Mouse (Mus musculus) midbrain, embryonic 10.5 days (tissue): ENCODE data around the gene Tmem245. TPM values are rescaled to one million over a fixed set of nuclear protein-coding genes. Genes with fewer than 3 reads are reported as not detected.

Experiments used
- DNase-seq: peaks from one replicate; pipeline ENCODE4 v3.0.0-alpha.2; 2017; ENCODE audit warnings: low spot score
- H3K27ac ChIP-seq: fragments of 300-500 bp; sonication (generic); replicated peaks from 2 replicates; pipeline ENCODE4 v1.5.1; 2016; ENCODE audit warnings: mild to moderate bottlenecking
- H3K27me3 ChIP-seq: fragments of 300-500 bp; sonication (generic); 2 replicates; pipeline ENCODE4 v1.6.1; 2016; ENCODE audit warnings: low read depth, mild to moderate bottlenecking; ENCODE audit not compliant: poor library complexity, severe bottlenecking
- H3K36me3 ChIP-seq: fragments of 300-500 bp; sonication (generic); 2 replicates; pipeline ENCODE4 v1.6.1; 2016; ENCODE audit warnings: mild to moderate bottlenecking, moderate library complexity
- H3K4me1 ChIP-seq: fragments of 300-500 bp; sonication (generic); 2 replicates; pipeline ENCODE4 v1.6.1; 2016
- H3K4me3 ChIP-seq: fragments of 300-500 bp; sonication (generic); 2 replicates; pipeline ENCODE4 v1.5.1; 2016; ENCODE audit warnings: mild to moderate bottlenecking, moderate library complexity
- H3K9me3 ChIP-seq: fragments of 300-500 bp; sonication (generic); replicated peaks from 2 replicates; pipeline ENCODE4 v1.6.1; 2016; ENCODE audit warnings: mild to moderate bottlenecking
- WGBS: fragments of 180-500 bp; shearing (Covaris S2); methylation state at CpG from one replicate; pipeline ENCODE4 v1.1.7; 2016; 5-methylcytosine and 5-hydroxymethylcytosine counted together
- polyA plus RNA-seq: library from polyadenylated mRNA; unstranded; fragments of >200 nt; fragmentation: Nextera tagmentation; extraction: Ambion mirVana; gene quantifications from 2 replicates; pipeline ENCODE4 v1.2.1, GENCODE M21; 2016

Gene Tmem245
- polyA plus RNA-seq, 1 experiment from 2014 or later: 12.9 TPM

GRCm38 (mm10) chr4:56915732-56916325, 31.4 kb downstream of the Tmem245 start:
- WGBS: 94% methylated on average over 15 of the region's 15 CpGs
- Histone ChIP-seq H3K4me3 (no peak overlapping the region), H3K4me1 (no peaks in the 10 kb centered on the region), H3K36me3 (peaks cover 75% of the 10 kb centered on the region), H3K27me3 (no peaks in the 10 kb centered on the region), H3K9me3 (no peaks in the 10 kb centered on the region), H3K27ac (no peak overlapping the region)
- DNase-seq: no peak

- H3K27me3 ChIP-seq: no peaks in the 10 kb centered on the region
- H3K27ac ChIP-seq: no peak overlapping the region
- WGBS: 83% methylated on average over 1 of the region's 1 CpGs
- peaks cover 77% of the 10 kb centered on the region for H3K36me3 ChIP-seq
- H3K9me3 ChIP-seq: no peaks in the 10 kb centered on the region
- DNase-seq: no peak
- H3K4me3 ChIP-seq: no peak overlapping the region
- no peaks in the 10 kb centered on the region for H3K4me1 ChIP-seq
Measured at GRCm38 (mm10) chr4:56914761-56915160, 32.5 kb downstream of the Tmem245 start.

GRCm38 (mm10) chr4:56914338-56914737, 32.9 kb downstream of the Tmem245 start:
- Histone ChIP-seq H3K36me3 (peaks cover 79% of the 10 kb centered on the region), H3K9me3 (no peaks in the 10 kb centered on the region), H3K27ac (no peak overlapping the region), H3K27me3 (no peaks in the 10 kb centered on the region), H3K4me1 (no peaks in the 10 kb centered on the region), H3K4me3 (no peak overlapping the region)
- WGBS: 94% methylated on average over 6 of the region's 6 CpGs
- DNase-seq: no peak

GRCm38 (mm10) chr4:56912382-56913001, 34.7 kb downstream of the Tmem245 start:
- 87% methylated on average over 7 of the region's 7 CpGs for WGBS
- Histone ChIP-seq H3K36me3 (peaks cover 90% of the 10 kb centered on the region), H3K27ac (no peak overlapping the region), H3K9me3 (no peaks in the 10 kb centered on the region), H3K4me1 (no peaks in the 10 kb centered on the region), H3K4me3 (no peak overlapping the region), H3K27me3 (no peaks in the 10 kb centered on the region)
- DNase-seq: no peak

GRCm38 (mm10) chr4:56909568-56909967, 37.7 kb downstream of the Tmem245 start:
- no peak overlapping the region for H3K27ac ChIP-seq
- no peak for DNase-seq
- 86% methylated on average over 3 of the region's 3 CpGs for WGBS
- no peaks in the 10 kb centered on the region for H3K27me3 ChIP-seq
- no peak overlapping the region for H3K4me3 ChIP-seq
- no peaks in the 10 kb centered on the region for H3K4me1 ChIP-seq
- H3K36me3 ChIP-seq: peaks cover 90% of the 10 kb centered on the region
- H3K9me3 ChIP-seq: no peaks in the 10 kb centered on the region

GRCm38 (mm10) chr4:56907671-56908070, 39.6 kb downstream of the Tmem245 start:
- WGBS: 95% methylated on average over 5 of the region's 5 CpGs
- Histone ChIP-seq H3K4me3 (no peak overlapping the region), H3K4me1 (no peaks in the 10 kb centered on the region), H3K9me3 (no peaks in the 10 kb centered on the region), H3K36me3 (peaks cover 94% of the 10 kb centered on the region), H3K27me3 (no peaks in the 10 kb centered on the region), H3K27ac (no peak overlapping the region)
- no peak for DNase-seq

- Histone ChIP-seq H3K4me1 (no peaks in the 10 kb centered on the region), H3K36me3 (peaks cover 94% of the 10 kb centered on the region), H3K9me3 (no peaks in the 10 kb centered on the region), H3K27ac (no peak overlapping the region), H3K4me3 (no peak overlapping the region), H3K27me3 (no peaks in the 10 kb centered on the region)
- no peak for DNase-seq
- WGBS: 88% methylated on average over 3 of the region's 3 CpGs
Measured at GRCm38 (mm10) chr4:56906926-56907325, 40.3 kb downstream of the Tmem245 start.

- peaks cover 94% of the 10 kb centered on the region for H3K36me3 ChIP-seq
- no peaks in the 10 kb centered on the region for H3K9me3 ChIP-seq
- 95% methylated on average over 5 of the region's 5 CpGs for WGBS
Measured at GRCm38 (mm10) chr4:56905507-56905906, 41.7 kb downstream of the Tmem245 start.

GRCm38 (mm10) chr4:56901671-56902070, 45.6 kb downstream of the Tmem245 start:
- no peak overlapping the region for H3K27ac ChIP-seq
- 89% methylated on average over 2 of the region's 2 CpGs for whole genome bisulfite sequencing
- no peak overlapping the region for H3K4me3 ChIP-seq
- DNase-seq: no peak
- H3K27me3 ChIP-seq: no peaks in the 10 kb centered on the region
- H3K4me1 ChIP-seq: 0 out of 2 replicates have a peak, but pooled peaks cover 2% of the 10 kb centered on the region
- H3K36me3 ChIP-seq: peaks cover 96% of the 10 kb centered on the region
- no peaks in the 10 kb centered on the region for H3K9me3 ChIP-seq

More at GRCm38 (mm10) chr4:56905507-56905906, 41.7 kb downstream of the Tmem245 start:
- Histone ChIP-seq H3K4me1 (0 out of 2 replicates have a peak, but pooled peaks cover 2% of the 10 kb centered on the region), H3K27me3 (no peaks in the 10 kb centered on the region), H3K4me3 (no peak overlapping the region), H3K27ac (no peak overlapping the region)
- no peak for DNase-seq

GRCm38 (mm10) chr4:56899216-56899615, 48.0 kb downstream of the Tmem245 start:
- H3K36me3 ChIP-seq: peaks cover 90% of the 10 kb centered on the region
- H3K27me3 ChIP-seq: no peaks in the 10 kb centered on the region
- H3K4me1 ChIP-seq: 0 out of 2 replicates have a peak, but pooled peaks cover 2% of the 10 kb centered on the region
- H3K27ac ChIP-seq: no peak overlapping the region
- DNase-seq: no peak
- WGBS: 90% methylated on average over 8 of the region's 8 CpGs
- H3K9me3 ChIP-seq: no peaks in the 10 kb centered on the region
- H3K4me3 ChIP-seq: no peak overlapping the region

- Histone ChIP-seq H3K27ac (no peak overlapping the region), H3K27me3 (no peaks in the 10 kb centered on the region), H3K36me3 (peaks cover 79% of the 10 kb centered on the region), H3K4me1 (0 out of 2 replicates have a peak, but pooled peaks cover 2% of the 10 kb centered on the region), H3K9me3 (no peaks in the 10 kb centered on the region), H3K4me3 (no peak overlapping the region)
- WGBS: 89% methylated on average over 3 of the region's 3 CpGs
- DNase-seq: no peak
Measured at GRCm38 (mm10) chr4:56897511-56897910, 49.7 kb downstream of the Tmem245 start.

GRCm38 (mm10) chr4:56894196-56894595, 53.0 kb downstream of the Tmem245 start:
- peaks cover 66% of the 10 kb centered on the region for H3K36me3 ChIP-seq
- H3K4me1 ChIP-seq: no peaks in the 10 kb centered on the region
- no peak overlapping the region for H3K4me3 ChIP-seq
- no peaks in the 10 kb centered on the region for H3K9me3 ChIP-seq
- H3K27me3 ChIP-seq: no peaks in the 10 kb centered on the region
- no peak for DNase-seq
- WGBS: over 99% methylated on average over 3 of the region's 3 CpGs
- no peak overlapping the region for H3K27ac ChIP-seq

GRCm38 (mm10) chr4:56892501-56893115, 54.6 kb downstream of the Tmem245 start:
- Histone ChIP-seq H3K27me3 (no peaks in the 10 kb centered on the region), H3K4me1 (no peaks in the 10 kb centered on the region), H3K36me3 (peaks cover 66% of the 10 kb centered on the region), H3K9me3 (no peaks in the 10 kb centered on the region), H3K27ac (no peak overlapping the region), H3K4me3 (no peak overlapping the region)
- 94% methylated on average over 6 of the region's 6 CpGs for WGBS
- DNase-seq: no peak
